Mouse (Mus musculus): ENCODE measurements around the gene 2310050C09Rik. TPM values are rescaled to one million over a fixed set of nuclear protein-coding genes. Genes with fewer than 3 reads are reported as not detected.

The 2310050C09Rik gene
- polyA plus RNA-seq (2012; rRNA removed), result not detected in 2 replicates

GRCm38 (mm10) chr3:92870116-92870515 is at the start of gene 2310050C09Rik:
Gene 2310050C09Rik (minus strand): TSS chr3:92870216.
- H3K4me3 ChIP-seq (ENCODE audit: insufficient read depth, low read length), result no peak within 1 kb of the TSS
- TF ChIP-seq POLR2A (IDR thresholded peaks at IDR 0.05; ENCODE audit: extremely low read depth, insufficient read depth, low read length), result no peak
- TF ChIP-seq CTCF (IDR thresholded peaks at IDR 0.05; ENCODE audit: extremely low read depth, insufficient read depth, low read length), result no peak

GRCm38 (mm10) chr3:92907571-92907970 is 37.6 kb upstream of the 2310050C09Rik start:
- Histone ChIP-seq H3K4me3 (ENCODE audit: insufficient read depth, low read length) (no peak overlapping the region), H3K4me1 (ENCODE audit: control insufficient read depth, insufficient read depth, low read length) (no peaks in the 10 kb centered on the region), H3K27ac (ENCODE audit: insufficient read depth, low read length) (no peak overlapping the region)
- no peak for TF ChIP-seq POLR2A (IDR thresholded peaks at IDR 0.05; ENCODE audit: extremely low read depth, insufficient read depth, low read length)
- TF ChIP-seq CTCF (IDR thresholded peaks at IDR 0.05; ENCODE audit: extremely low read depth, insufficient read depth, low read length), result peak; percentile 58

More at GRCm38 (mm10) chr3:92870116-92870515, at the start of gene 2310050C09Rik:
- Histone ChIP-seq H3K27ac (ENCODE audit: insufficient read depth, low read length) (no peak within 1 kb of the TSS), H3K4me1 (ENCODE audit: control insufficient read depth, insufficient read depth, low read length) (no peaks in the 10 kb centered on the region)

- H3K4me3 ChIP-seq (ENCODE audit: insufficient read depth, low read length), result no peak overlapping the region
- H3K4me1 ChIP-seq (ENCODE audit: control insufficient read depth, insufficient read depth, low read length), result no peaks in the 10 kb centered on the region
- TF ChIP-seq CTCF (IDR thresholded peaks at IDR 0.05; ENCODE audit: extremely low read depth, insufficient read depth, low read length) (no peak), POLR2A (IDR thresholded peaks at IDR 0.05; ENCODE audit: extremely low read depth, insufficient read depth, low read length) (no peak)
- H3K27ac ChIP-seq (ENCODE audit: insufficient read depth, low read length), result no peak overlapping the region
Measured at GRCm38 (mm10) chr3:92905182-92905581, 35.2 kb upstream of the 2310050C09Rik start.

GRCm38 (mm10) chr3:92903640-92904039 is 33.6 kb upstream of the 2310050C09Rik start:
- H3K4me3 ChIP-seq (ENCODE audit: insufficient read depth, low read length), result no peak overlapping the region
- no peak overlapping the region for H3K27ac ChIP-seq (ENCODE audit: insufficient read depth, low read length)
- no peaks in the 10 kb centered on the region for H3K4me1 ChIP-seq (ENCODE audit: control insufficient read depth, insufficient read depth, low read length)
- TF ChIP-seq POLR2A (IDR thresholded peaks at IDR 0.05; ENCODE audit: extremely low read depth, insufficient read depth, low read length) (no peak), CTCF (IDR thresholded peaks at IDR 0.05; ENCODE audit: extremely low read depth, insufficient read depth, low read length) (peak; percentile 27; the same call in 1 of the 2 replicates)

DNA sequence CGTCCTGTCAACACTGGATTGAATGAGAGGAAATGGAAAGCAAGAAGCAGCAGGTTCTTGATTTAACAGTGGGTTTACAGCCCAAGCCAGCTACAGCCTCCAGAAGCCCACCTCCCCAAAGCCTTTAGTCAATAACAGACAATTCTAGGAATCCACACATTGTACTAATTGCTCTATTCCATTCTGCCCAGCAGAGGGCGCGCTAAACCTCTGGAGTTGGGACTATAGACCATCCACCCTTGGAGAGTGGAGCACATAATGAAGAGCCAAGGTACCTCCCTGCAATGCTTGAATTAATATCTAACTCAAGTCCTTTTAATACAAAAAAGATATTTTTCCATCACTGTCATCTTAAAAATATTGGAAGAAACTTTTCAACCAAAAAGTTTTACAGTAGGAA is 33.0 kb upstream of the 2310050C09Rik start:
- no peaks in the 10 kb centered on the region for H3K4me1 ChIP-seq (ENCODE audit: control insufficient read depth, insufficient read depth, low read length)
- no peak for TF ChIP-seq POLR2A (IDR thresholded peaks at IDR 0.05; ENCODE audit: extremely low read depth, insufficient read depth, low read length)
- TF ChIP-seq CTCF (IDR thresholded peaks at IDR 0.05; ENCODE audit: extremely low read depth, insufficient read depth, low read length), result peak; percentile 55
- H3K27ac ChIP-seq (ENCODE audit: insufficient read depth, low read length), result no peak overlapping the region
- no peak overlapping the region for H3K4me3 ChIP-seq (ENCODE audit: insufficient read depth, low read length)

GRCm38 (mm10) chr3:92894489-92894888 is 24.5 kb upstream of the 2310050C09Rik start:
- no peak overlapping the region for H3K4me3 ChIP-seq (ENCODE audit: insufficient read depth, low read length)
- no peak overlapping the region for H3K27ac ChIP-seq (ENCODE audit: insufficient read depth, low read length)
- TF ChIP-seq CTCF (IDR thresholded peaks at IDR 0.05; ENCODE audit: extremely low read depth, insufficient read depth, low read length) (no peak), POLR2A (IDR thresholded peaks at IDR 0.05; ENCODE audit: extremely low read depth, insufficient read depth, low read length) (no peak)
- no peaks in the 10 kb centered on the region for H3K4me1 ChIP-seq (ENCODE audit: control insufficient read depth, insufficient read depth, low read length)

DNA sequence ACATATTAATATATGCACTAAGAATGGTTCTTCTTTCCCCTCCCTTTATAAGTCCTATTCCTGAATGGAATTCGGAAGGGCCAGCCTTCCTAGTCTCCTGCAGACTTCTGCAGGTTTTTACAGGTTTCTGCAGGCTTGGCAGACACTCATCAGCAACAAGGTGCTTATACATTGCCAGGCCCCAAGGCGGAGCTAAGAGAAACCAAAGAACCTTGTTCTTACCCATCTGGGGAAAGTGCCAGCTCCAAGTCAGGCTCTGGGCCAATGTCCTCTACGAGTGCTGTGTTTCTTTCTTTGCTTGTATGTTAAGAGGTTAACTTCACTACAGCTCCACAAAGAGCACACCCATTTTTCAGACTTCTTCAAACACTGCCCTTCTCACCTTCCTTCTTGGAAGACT is 24.0 kb upstream of the 2310050C09Rik start:
- no peak for TF ChIP-seq POLR2A (IDR thresholded peaks at IDR 0.05; ENCODE audit: extremely low read depth, insufficient read depth, low read length)
- no peak for TF ChIP-seq CTCF (IDR thresholded peaks at IDR 0.05; ENCODE audit: extremely low read depth, insufficient read depth, low read length)
- H3K4me1 ChIP-seq (ENCODE audit: control insufficient read depth, insufficient read depth, low read length), result no peaks in the 10 kb centered on the region

GRCm38 (mm10) chr3:92874180-92874579 is 4.2 kb upstream of the 2310050C09Rik start:
- TF ChIP-seq POLR2A (IDR thresholded peaks at IDR 0.05; ENCODE audit: extremely low read depth, insufficient read depth, low read length) (no peak), CTCF (IDR thresholded peaks at IDR 0.05; ENCODE audit: extremely low read depth, insufficient read depth, low read length) (no peak)
- Histone ChIP-seq H3K4me1 (ENCODE audit: control insufficient read depth, insufficient read depth, low read length) (no peaks in the 10 kb centered on the region), H3K27ac (ENCODE audit: insufficient read depth, low read length) (no peak overlapping the region), H3K4me3 (ENCODE audit: insufficient read depth, low read length) (no peak overlapping the region)

More for the DNA sequence above, 24.0 kb upstream of the 2310050C09Rik start:
- Histone ChIP-seq H3K27ac (ENCODE audit: insufficient read depth, low read length) (no peak overlapping the region), H3K4me3 (ENCODE audit: insufficient read depth, low read length) (no peak overlapping the region)

- Histone ChIP-seq H3K4me3 (ENCODE audit: insufficient read depth, low read length) (no peak within 1 kb of the TSS), H3K27ac (ENCODE audit: insufficient read depth, low read length) (no peak within 1 kb of the TSS), H3K4me1 (ENCODE audit: control insufficient read depth, insufficient read depth, low read length) (no peaks in the 10 kb centered on the region)
- TF ChIP-seq POLR2A (IDR thresholded peaks at IDR 0.05; ENCODE audit: extremely low read depth, insufficient read depth, low read length) (no peak), CTCF (IDR thresholded peaks at IDR 0.05; ENCODE audit: extremely low read depth, insufficient read depth, low read length) (no peak)
Measured at GRCm38 (mm10) chr3:92851186-92851585, 18.8 kb downstream of the 2310050C09Rik start, which contains the start of gene Lce1l. Gene Lce1l (minus strand): TSS chr3:92851286.

GRCm38 (mm10) chr3:92827108-92827507 is 42.9 kb downstream of the 2310050C09Rik start, which contains the start of gene Kprp:
Gene Kprp (minus strand): TSS chr3:92827247.
- H3K27ac ChIP-seq (ENCODE audit: insufficient read depth, low read length), result no peak within 1 kb of the TSS
- no peak for TF ChIP-seq CTCF (IDR thresholded peaks at IDR 0.05; ENCODE audit: extremely low read depth, insufficient read depth, low read length)
- no peak for TF ChIP-seq POLR2A (IDR thresholded peaks at IDR 0.05; ENCODE audit: extremely low read depth, insufficient read depth, low read length)
- no peak within 1 kb of the TSS for H3K4me3 ChIP-seq (ENCODE audit: insufficient read depth, low read length)
- H3K4me1 ChIP-seq (ENCODE audit: control insufficient read depth, insufficient read depth, low read length), result no peaks in the 10 kb centered on the region
